Mouse (Mus musculus): ENCODE measurements around the gene Psmd12. TPM values are rescaled to one million over a fixed set of nuclear protein-coding genes. Genes with fewer than 3 reads are reported as not detected.

Psmd12 gene
- polyA plus RNA-seq (2012; rRNA removed), result 58.4 and 61.0 TPM in 2 replicates

DNA sequence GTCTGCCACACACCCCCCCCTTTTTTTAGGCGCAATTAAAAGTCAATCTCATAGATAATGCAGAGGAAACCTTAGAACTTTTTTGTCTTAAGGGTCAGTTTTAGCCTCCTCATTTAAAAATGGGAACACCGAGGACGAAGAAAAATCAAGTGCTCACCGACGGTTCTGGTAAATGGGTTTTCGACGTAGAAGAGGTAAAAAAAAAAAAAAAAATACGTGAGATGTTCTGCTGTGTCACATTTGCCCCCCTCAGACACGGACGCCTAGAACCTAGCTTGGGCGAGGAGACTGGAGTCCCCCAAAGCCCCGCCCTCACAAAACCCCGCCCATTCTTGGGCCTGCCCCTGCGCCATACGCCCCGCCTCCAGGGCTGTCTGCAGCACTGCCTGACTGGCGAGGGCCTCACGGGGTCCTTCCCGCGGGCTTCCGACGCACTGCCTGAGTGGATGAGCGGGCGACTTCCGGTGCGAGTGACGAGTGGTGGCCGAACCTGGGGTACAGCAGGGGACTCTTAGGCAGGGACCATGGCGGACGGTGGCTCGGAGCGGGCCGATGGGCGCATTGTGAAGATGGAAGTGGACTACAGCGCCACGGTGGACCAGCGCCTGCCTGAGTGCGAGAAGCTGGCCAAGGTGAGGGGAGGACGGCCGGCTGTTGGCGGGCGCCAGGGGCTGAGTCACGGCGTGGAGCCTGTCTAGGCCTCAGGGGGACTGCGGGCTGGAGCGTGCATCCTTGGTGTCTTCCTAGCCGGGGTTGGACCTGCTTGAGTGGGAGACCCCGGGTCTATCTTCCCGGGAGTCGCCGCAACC lies at the start of gene Psmd12:
Gene Psmd12 (plus strand): TSS at position 432 of the 809 bp plus-strand sequence.
- peak; percentile 83 to 96 for DNase-seq (ENCODE audit: extremely low spot score in 1 of 2, low spot score in 1 of 2)

DNA sequence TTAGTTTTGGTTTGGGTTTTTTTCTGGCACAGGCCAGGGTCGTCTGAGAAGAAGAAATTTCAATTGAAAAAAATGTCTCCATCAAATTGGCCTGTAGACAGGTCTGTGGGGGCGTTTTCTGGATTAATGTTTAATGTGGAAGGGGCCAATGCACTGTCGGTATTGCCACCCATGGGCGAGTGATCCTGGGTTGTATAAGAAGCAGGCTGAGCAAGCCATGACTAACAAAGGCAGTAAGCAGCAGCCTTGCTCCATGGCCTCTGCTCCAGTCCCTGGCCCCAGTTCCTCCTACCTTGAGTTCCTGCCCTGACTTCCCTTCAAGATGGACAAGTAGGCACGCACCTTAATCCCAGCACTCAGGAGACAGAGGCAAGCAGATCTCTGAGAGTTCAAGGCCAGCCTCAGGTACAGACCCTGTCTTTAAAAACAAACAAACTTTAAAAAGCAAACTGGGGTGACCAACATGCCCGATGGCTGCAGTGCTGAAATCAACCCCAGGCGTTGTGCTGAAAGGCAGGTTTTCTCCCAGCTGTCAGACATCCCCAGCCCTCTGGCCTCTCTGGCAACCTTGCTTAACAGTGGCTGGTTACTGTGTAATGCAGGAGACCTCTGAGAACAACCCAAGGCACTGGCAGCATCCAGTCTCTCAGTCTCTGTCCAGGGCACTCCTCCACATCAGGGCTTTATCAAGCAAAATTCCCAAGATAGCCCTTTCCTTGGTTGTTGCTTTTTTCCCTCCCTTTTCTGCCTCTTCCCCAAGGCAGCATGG lies 47.9 kb upstream of the Psmd12 start:
- DNase-seq (ENCODE audit: extremely low spot score in 1 of 2, low spot score in 1 of 2), result no peak

DNA sequence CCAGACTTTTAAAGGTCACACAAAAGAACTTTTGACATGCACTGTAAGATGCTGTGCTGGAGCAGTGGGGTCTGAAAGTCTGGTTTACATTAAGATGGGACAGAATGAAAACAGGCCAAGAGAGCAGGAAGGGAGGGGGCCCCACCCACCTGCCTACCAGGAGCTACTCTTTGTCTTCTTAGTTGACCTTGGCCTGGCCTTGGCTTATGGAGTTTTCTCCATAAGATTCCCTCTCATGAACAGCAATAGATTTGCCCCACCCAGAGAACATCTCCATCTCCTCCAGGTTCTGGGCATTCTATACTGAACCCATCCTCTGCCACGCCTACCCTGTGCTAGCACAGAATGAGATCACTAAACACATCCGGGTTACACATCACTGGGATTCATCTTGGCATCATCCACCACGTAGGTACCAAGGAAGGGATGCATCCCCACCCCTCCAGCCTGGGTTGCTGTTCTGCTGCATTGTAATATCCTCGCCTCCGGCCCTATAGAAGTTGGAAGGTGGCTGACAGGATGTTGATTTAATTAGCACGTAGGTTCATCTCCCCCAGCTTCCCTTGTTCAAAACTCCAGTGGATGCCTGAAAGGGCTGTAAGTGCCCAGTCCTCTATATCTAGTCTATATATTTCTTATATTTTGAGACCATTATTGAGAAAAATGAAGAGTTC lies 43.4 kb upstream of the Psmd12 start:
- no peak for DNase-seq (ENCODE audit: extremely low spot score in 1 of 2, low spot score in 1 of 2)

DNA sequence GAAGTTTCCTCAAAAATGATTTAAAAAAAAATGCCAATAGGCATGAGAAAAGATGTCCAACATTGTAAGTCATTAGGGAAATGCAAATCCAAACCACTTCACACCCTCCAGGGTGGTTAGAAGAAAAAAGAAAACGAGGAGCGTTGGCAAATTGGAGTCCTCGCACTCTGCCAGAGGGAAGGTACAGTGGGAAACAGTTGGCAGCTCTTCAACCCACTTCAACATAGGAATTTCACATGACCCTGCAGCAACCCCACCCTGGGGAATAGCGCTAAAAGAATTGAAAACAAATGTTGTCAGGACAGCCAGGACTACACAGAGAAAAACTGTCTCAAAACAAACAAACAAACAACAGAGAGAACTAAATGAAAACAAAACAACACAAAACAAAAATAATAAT lies 41.6 kb upstream of the Psmd12 start:
- no peak for DNase-seq (ENCODE audit: extremely low spot score in 1 of 2, low spot score in 1 of 2)

DNA sequence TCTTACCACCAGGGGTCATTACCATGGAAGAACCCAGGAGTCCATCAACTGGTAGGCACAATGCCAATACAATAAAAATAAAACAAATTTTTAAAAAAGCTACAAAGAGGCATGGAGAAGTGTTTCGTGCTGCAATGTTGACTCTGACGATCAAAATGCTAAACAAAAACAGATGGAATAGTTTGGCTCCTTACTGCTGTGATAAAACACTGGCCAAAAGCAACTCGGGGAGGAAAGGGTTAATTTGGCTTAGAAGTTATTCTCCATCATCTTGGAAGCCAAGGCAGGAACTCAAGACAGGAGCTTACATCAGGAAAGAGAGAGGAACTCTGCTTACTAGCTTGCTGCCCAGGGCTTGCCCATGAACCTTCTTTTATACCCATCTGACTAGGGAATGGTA lies 41.1 kb upstream of the Psmd12 start:
- DNase-seq (ENCODE audit: extremely low spot score in 1 of 2, low spot score in 1 of 2), result no peak

DNA sequence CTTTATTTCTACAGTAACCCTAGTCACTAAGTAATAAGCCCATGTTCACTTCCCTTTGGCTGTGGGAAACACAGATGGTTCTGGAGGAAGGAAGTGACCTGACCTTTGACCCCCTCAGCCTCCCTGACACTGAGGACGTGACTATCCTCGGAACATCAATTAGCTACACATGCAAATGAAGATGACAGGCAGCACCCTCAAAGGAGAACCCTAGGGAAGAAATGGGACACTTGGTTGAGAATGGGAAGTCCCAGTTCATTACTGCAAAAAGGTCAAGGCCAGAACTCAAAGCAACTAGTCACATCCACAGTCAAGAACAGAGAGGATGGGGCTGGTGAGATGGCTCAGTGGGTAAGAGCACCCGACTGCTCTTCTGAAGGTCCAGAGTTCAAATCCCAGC lies 38.2 kb upstream of the Psmd12 start:
- no peak for DNase-seq (ENCODE audit: extremely low spot score in 1 of 2, low spot score in 1 of 2)

DNA sequence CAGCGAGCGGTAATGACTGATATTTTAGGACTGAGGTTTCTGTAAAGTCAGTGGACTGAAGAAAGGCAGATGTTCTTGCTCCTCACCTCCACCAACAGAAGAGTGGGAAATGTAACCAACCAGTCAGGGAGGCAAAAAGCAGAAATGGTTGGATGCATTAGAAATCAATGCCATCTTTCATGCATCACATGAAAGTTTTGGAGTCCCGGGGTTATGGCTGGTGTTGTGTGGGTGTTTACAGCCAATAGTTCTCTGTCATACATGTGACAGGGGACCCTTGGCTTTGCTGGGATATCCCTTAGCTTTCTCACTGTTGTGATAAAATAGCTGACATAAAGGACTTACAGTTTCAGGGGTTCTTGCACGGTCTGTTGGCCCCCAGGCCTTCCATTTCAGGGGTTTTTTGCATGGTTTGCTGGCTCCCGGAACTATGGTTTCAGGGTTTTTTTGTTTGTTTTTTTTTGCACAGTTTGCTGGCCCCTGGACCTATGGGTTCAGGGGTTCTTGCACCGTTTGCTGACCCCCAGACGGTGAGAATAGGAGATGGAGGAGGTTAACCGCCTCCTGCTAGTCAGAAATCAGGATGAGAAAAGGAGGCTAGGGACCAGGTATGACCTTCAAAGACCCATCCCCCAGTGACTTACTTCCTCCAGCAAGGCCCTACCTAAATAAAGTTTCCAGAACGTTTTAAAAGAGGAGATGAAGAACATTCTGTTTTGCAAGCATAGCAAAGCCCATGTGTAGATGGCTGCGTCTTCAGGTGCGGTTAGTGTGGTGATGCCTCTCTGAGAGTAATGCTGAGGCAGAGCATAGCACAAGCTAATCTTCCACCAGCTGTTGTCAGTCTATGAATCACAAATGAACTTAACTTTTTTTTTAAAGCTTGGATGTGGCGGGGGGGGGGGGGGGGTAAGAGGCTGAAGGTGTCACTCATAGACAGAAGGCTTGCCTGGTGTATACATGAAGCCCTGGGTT lies 35.9 kb upstream of the Psmd12 start:
- no peak for DNase-seq (ENCODE audit: extremely low spot score in 1 of 2, low spot score in 1 of 2)

DNA sequence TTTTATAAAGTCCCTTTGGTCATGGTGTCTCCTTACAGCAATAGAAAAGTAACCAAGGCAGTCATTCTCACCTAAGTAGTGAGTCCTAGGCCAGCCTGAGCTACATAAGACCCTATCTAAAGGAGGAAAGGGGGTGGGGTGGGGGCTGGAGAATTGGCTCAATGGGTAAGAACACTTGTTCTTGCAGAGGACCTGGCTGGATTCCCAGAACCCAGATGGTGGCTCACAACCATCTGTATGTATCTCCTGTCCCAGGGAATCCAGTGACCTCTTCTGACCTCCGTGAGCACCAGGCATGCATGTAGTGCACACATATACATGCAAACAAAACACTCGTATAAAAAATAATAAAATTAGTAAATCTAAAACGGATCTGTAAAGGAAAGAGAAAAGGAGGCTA lies 33.6 kb upstream of the Psmd12 start:
- no peak for DNase-seq (ENCODE audit: extremely low spot score in 1 of 2, low spot score in 1 of 2)

DNA sequence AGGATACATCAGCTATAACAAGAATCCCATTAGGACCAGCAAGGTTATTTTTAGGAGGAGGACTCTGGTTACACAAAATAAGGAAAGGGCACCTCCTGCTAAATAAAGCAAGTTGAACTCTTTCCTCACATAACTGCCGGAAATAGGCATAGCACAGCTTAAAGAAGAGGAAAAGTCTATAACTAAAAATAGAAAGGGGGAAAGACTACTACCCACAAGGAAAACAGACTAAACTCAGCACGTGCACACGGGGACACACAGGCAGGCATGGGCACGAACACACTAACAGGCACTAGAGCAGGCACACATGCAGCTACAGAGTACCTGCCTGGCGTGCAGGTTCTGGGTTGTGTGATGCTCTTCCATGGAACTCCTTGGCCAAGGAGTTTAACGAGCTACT lies 32.6 kb upstream of the Psmd12 start:
- no peak for DNase-seq (ENCODE audit: extremely low spot score in 1 of 2, low spot score in 1 of 2)

DNA sequence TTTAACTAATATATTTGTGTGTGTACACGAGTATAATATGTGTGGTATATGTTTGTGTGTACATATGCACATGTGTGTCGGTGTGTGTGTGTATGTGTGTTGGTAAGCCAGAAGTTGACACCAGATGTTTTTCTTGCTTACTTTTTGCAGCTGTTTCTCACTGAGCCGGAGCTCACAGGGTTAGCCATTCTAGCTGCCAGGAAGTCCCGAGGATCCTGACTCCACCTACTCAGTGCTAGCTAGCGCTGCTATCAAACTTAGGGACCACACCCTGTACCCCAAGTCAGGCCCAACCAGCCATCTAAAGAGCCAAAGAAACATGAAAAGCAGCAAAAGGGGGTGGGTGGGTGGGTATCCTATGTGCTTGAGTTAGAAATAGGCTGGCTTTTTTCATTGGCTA lies 31.9 kb upstream of the Psmd12 start:
- no peak for DNase-seq (ENCODE audit: extremely low spot score in 1 of 2, low spot score in 1 of 2)

DNA sequence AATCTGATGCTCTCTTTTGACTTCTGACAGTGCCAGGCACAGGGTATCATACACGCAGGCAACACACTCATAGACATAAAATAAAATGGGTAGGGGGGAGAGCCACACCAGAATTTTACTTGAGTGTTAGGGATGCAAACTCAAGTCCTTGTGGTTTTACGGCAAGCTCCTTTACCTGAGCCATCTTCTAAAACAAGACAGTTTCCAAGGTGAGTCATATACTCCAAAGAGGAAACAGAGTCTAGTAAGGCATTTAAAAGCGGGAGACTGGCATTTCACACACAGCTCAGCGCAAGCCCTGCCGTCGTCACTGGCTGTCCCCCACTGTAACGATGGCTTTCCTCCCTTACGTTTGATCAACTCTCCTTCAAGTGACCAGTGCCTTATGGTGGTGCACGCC lies 31.4 kb upstream of the Psmd12 start:
- DNase-seq (ENCODE audit: extremely low spot score in 1 of 2, low spot score in 1 of 2), result no peak

DNA sequence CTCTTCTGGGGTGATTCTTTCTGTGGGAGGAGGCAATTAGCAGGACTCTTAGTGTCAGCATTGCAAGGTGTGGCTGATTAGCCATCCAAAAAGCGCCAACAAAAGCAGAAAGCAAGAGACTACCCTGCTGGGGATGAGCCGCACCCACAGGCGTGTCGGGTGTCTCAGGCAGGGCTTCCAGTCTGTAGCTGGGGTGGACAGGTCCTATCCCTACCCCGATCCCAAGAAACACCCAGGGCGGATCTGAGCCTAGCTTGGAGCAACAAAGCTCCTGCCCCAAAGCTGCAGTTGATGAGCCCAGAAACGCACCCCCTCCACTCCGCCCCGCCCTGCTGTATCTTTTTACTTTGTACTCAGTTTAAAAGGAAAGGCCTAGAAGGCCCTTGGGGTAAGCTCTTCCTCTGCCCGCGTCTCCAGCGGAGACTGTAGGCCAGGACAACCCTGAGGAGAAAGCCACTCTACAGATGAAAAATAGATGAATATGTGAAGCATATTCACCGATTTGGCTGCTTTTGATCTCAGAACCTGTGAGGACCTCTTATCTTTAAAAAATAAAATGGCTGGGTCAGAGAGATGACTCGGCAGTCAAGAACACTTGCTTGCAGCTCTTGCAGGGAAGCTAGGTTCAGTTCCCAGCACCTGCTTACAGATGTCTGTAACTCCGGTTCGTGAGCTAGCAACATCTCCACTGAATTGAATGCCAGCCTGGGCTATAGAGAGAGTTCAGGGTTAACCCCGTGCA lies 29.9 kb upstream of the Psmd12 start:
- DNase-seq (ENCODE audit: extremely low spot score in 1 of 2, low spot score in 1 of 2), result no peak

DNA sequence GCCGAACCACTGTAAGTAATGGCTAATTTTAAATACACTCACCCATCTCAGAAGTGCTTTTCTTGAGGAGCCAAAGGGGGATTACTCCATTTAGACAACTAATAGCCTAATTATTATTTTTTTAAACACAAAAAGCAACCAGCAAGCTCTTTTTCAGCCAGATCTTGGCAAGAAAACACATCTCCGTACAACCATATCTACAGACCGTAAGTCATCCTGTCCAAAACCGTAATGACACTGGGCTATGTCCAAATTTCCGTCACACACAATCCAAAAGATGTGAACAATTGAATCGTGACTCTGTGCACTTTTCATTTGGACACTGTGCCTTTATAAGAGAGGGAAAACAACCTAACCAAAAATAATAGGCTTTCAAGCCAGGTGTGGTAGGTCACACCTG lies 29.2 kb upstream of the Psmd12 start:
- no peak for DNase-seq (ENCODE audit: extremely low spot score in 1 of 2, low spot score in 1 of 2)

DNA sequence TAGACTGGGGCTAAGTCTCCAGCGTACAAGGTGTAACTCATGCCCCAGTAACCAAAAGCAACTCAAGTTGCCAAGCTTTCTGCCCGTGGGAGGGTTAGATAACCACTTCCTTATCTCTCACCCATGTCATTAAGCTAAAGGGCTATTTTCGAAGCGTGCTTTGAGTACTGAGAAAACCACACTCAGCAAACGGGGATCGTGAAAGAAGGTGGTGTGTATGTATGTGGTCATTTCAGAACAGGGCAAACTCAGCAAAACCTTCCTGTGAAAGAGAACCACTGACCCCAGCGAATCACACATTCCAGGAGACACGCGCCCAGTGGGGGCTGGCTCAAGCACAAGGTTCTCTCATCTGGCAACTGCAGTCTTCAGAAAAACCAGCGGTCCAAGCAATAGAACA lies 28.2 kb upstream of the Psmd12 start:
- DNase-seq (ENCODE audit: extremely low spot score in 1 of 2, low spot score in 1 of 2), result no peak

DNA sequence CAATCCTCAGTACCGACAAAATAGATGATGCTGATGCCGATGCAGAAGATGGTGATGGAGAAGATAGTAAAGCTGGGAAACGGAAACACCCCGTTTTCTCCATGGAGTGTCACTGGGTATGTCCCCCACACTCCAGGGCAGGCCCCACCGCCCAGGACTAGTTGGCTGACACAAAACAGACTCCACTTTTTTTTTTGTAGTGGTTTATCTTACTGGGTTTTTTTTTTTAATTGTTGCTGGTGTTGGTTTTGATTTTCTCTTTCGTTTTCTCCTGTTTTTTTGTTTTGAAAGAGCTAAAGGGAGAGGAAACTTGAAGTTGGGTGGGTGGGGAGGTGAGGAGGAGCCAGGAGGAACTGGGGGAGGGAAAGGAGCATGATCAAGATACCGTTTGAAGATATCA lies 27.2 kb upstream of the Psmd12 start:
- no peak for DNase-seq (ENCODE audit: extremely low spot score in 1 of 2, low spot score in 1 of 2)

DNA sequence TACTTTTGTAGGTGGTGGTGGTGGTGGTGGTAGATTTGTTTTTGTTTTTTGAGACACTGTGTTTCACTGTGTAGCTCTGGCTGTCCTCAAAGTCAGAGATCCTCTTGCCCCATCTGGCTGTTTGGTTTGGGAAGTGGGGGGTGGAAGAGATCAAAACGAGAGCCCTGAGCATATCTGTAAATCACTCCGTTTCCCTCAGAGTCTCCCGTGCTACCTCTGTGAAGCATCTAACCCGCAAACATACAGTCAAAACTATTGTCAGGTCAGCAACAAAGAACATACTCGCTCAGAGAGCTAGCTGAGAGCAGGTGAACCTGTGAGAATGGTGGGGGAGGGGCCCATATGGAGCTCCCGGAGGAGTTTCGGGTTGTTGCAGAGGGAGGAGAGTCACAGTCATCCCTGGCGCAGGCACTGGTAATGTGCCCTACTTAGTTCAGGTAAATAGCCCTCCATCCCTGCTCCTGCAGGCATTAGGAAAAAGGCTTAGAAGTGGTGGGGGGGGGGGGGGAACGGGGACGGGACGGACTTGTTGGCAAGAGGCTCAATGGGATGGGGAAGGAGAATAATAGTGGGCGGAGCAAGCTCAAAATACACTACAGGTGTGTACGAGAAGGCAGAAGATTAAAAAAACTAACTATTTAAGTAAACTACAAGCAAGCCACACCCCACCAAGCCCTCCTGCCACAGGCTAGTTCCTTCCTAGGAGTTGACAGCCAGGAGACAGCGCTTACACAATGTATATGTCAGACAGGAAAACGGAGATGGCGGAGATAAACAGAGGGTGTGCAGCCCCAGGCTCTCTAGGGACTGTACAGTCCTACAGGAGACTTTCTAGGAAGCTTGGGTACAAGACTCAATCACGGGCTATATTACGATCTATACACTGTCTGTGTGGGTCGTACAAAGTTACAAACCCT lies 24.5 kb upstream of the Psmd12 start:
- DNase-seq (ENCODE audit: extremely low spot score in 1 of 2, low spot score in 1 of 2), result no peak

DNA sequence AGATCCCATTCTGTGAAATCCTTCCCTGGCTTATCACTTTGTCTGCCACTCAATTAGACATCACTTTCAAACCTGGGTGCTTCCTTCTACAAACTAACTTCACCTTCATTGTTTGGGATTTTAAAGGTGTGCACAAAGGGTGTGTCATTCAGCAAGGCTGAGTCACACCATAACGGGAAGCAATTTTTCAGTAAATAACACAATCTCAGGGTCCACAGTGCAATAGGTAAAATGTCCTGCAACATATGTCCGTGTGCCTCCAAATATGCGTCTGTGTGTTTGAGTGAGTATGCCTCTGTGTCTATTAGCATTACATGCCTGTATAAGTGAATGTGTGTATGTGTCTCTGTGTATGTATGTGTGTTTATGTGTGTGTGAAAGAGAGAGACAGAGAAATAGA lies 22.0 kb upstream of the Psmd12 start:
- no peak for DNase-seq (ENCODE audit: extremely low spot score in 1 of 2, low spot score in 1 of 2)

DNA sequence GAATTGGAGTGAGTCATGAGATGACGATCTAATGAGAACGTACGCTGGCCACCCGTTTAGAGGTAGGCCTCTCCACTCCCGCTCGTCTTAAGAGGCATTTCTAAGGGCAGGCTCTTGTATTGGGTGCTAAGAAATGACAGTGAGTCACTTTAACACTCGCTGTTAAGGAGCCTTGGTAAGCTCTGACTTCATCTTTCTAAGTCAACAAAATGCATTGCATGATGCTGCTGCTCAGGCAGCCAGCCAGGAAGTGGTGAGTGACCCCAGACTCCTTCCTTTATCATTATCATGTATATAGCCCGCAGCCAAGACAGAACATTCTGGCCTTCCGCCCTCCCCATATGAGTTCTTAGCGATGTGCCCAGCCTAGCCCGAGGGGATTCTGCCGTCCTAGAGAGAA lies 21.0 kb upstream of the Psmd12 start:
- DNase-seq (ENCODE audit: extremely low spot score in 1 of 2, low spot score in 1 of 2), result no peak

DNA sequence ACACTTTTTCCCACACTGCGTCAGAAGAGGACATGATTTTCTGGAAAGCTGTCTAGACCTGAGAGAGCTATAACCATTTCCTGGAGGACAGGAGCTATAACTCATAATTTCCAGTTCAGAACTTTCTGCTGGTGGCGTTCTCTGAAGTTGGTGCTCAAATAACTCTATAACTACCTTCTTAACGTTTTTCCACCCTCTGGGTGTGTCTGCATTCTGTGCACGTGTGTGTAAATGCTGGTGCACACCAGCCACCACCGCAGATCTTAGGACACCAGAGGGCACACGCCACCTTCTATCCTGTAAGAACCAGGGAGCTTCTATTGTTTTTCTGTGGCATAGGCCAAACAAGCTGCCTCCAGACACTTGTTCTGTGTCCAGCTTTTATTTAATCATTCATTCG lies 20.3 kb upstream of the Psmd12 start:
- no peak for DNase-seq (ENCODE audit: extremely low spot score in 1 of 2, low spot score in 1 of 2)
